Mouse (Mus musculus) embryonic facial prominence, embryonic 12.5 days (tissue): ENCODE measurements at regions not wholly inside any gene's neighbourhood (a gene's known extent, or its start where the extent isn't known, plus 50 kb on each side); places are given as distances from the start of the nearest gene placed in this dataset.

Experiments used
- ATAC-seq: fragments of 200-750 bp; cut with Nextera tagmentation; 2 replicates; pipeline ENCODE4 v1.8.0; 2017; ENCODE audit not compliant: insufficient number of reproducible peaks, insufficient read depth, low FRiP score, low TSS enrichment
- H3K27ac ChIP-seq: fragments of 300-500 bp; sonication (generic); 2 replicates; pipeline ENCODE4 v1.5.1; 2016; ENCODE audit warnings: mild to moderate bottlenecking
- H3K27me3 ChIP-seq: fragments of 300-500 bp; sonication (generic); 2 replicates; pipeline ENCODE4 v1.6.1; 2016; ENCODE audit warnings: mild to moderate bottlenecking, moderate library complexity
- H3K36me3 ChIP-seq: fragments of 300-500 bp; sonication (generic); 2 replicates; pipeline ENCODE4 v1.6.1; 2016; ENCODE audit warnings: mild to moderate bottlenecking
- H3K4me1 ChIP-seq: fragments of 300-500 bp; sonication (generic); 2 replicates; pipeline ENCODE4 v1.6.1; 2016
- H3K4me2 ChIP-seq: fragments of 300-500 bp; sonication (generic); replicated peaks from 2 replicates; pipeline ENCODE4 v1.6.1; 2016; ENCODE audit warnings: mild to moderate bottlenecking, moderate library complexity
- H3K4me3 ChIP-seq: fragments of 300-500 bp; sonication (generic); 2 replicates; pipeline ENCODE4 v1.5.1; 2016; ENCODE audit warnings: mild to moderate bottlenecking
- H3K9ac ChIP-seq: fragments of 300-500 bp; sonication (generic); 2 replicates; pipeline ENCODE4 v1.6.1; 2016; ENCODE audit warnings: mild to moderate bottlenecking, moderate library complexity
- H3K9me3 ChIP-seq: fragments of 300-500 bp; sonication (generic); 2 replicates; pipeline ENCODE4 v1.6.1; 2016; ENCODE audit warnings: mild to moderate bottlenecking, moderate library complexity
- WGBS: fragments of 180-500 bp; shearing (Covaris S2); methylation state at CpG from one replicate; pipeline ENCODE4 v1.1.7; 2016; 5-methylcytosine and 5-hydroxymethylcytosine counted together

- Histone ChIP-seq H3K4me1 (no peaks in the 10 kb centered on the region), H3K9me3 (no peaks in the 10 kb centered on the region), H3K4me2 (no peak overlapping the region), H3K9ac (no peak overlapping the region), H3K36me3 (no peaks in the 10 kb centered on the region), H3K4me3 (no peak overlapping the region), H3K27me3 (no peaks in the 10 kb centered on the region), H3K27ac (no peak overlapping the region)
- no peak for ATAC-seq
Measured at GRCm38 (mm10) chr4:68572521-68572920, 381.7 kb downstream of the Brinp1 start.

- 63% methylated on average over 3 of the region's 3 CpGs for WGBS
- H3K9me3 ChIP-seq, result no peaks in the 10 kb centered on the region
- H3K4me2 ChIP-seq, result no peak overlapping the region
- no peak overlapping the region for H3K27ac ChIP-seq
- no peaks in the 10 kb centered on the region for H3K27me3 ChIP-seq
- no peak for ATAC-seq
- no peak overlapping the region for H3K9ac ChIP-seq
- H3K4me1 ChIP-seq, result no peaks in the 10 kb centered on the region
- no peak overlapping the region for H3K4me3 ChIP-seq
- no peaks in the 10 kb centered on the region for H3K36me3 ChIP-seq
Measured at GRCm38 (mm10) chr4:68536254-68536653, 417.9 kb downstream of the Brinp1 start.

DNA sequence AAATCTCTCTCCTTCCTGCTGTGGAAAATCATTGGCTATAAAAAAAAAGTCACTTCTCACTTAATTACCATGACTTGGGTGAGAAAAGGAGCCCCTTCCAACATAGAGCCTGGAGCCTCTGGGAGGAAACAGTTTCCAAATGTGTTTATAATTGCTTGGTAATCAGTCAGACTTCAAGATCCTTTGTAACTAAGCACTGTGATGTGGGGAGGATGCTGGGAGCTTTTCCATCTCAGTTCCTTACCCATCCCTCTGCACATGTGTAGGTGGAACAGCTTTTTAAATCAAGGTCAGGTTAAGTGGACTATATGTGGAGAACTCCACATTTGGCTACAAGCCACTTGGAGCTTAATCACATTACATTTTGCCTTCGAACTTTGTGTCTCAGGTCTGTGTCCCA lies 418.4 kb downstream of the Brinp1 start:
- H3K4me3 ChIP-seq, result no peak overlapping the region
- WGBS, result 53% methylated on average over 1 of the region's 1 CpGs
- peak; percentile 60; the same call in 1 of the 2 replicates for ATAC-seq

DNA sequence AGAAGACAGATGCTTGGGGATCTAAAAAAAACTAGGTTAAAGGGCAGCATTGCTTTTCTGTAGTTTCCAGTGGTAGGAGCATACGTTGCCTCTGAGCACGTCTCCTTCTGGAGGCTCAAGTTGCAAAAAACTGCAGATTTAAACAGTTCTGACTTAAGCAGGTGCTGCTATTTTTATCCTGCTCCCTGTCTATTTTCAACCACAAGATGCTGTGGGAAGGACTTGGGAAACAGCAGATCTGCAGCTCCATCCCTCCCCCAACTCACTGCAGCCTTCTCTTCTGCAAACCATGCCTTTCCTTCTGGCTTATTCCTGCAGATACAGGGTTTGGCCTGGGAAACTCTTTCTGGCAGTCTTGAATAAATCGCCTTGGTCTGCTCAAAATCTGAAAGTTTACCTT lies 422.1 kb downstream of the Brinp1 start:
- ATAC-seq, result no peak
- WGBS, result 58% methylated on average over 3 of the region's 3 CpGs
- no peaks in the 10 kb centered on the region for H3K4me1 ChIP-seq

More for the DNA sequence above, 418.4 kb downstream of the Brinp1 start:
- Histone ChIP-seq H3K36me3 (no peaks in the 10 kb centered on the region), H3K9ac (no peak overlapping the region), H3K27me3 (no peaks in the 10 kb centered on the region), H3K4me2 (no peak overlapping the region), H3K9me3 (no peaks in the 10 kb centered on the region), H3K27ac (no peak overlapping the region), H3K4me1 (no peaks in the 10 kb centered on the region)

GRCm38 (mm10) chr4:68487993-68488392 lies 466.2 kb downstream of the Brinp1 start:
- H3K9me3 ChIP-seq, result no peaks in the 10 kb centered on the region
- 57% methylated on average over 4 of the region's 4 CpGs for WGBS
- H3K27me3 ChIP-seq, result no peaks in the 10 kb centered on the region
- H3K4me3 ChIP-seq, result no peak overlapping the region
- no peaks in the 10 kb centered on the region for H3K36me3 ChIP-seq
- no peak overlapping the region for H3K27ac ChIP-seq
- H3K9ac ChIP-seq, result no peak overlapping the region
- ATAC-seq, result no peak
- no peak overlapping the region for H3K4me2 ChIP-seq
- H3K4me1 ChIP-seq, result no peaks in the 10 kb centered on the region

More for the DNA sequence above, 422.1 kb downstream of the Brinp1 start:
- no peak overlapping the region for H3K9ac ChIP-seq
- H3K4me3 ChIP-seq, result no peak overlapping the region
- no peaks in the 10 kb centered on the region for H3K36me3 ChIP-seq
- H3K4me2 ChIP-seq, result no peak overlapping the region
- no peaks in the 10 kb centered on the region for H3K27me3 ChIP-seq
- no peaks in the 10 kb centered on the region for H3K9me3 ChIP-seq
- H3K27ac ChIP-seq, result no peak overlapping the region

- 79% methylated on average over 1 of the region's 1 CpGs for WGBS
- no peaks in the 10 kb centered on the region for H3K36me3 ChIP-seq
Measured at GRCm38 (mm10) chr4:68486876-68487275, 467.3 kb downstream of the Brinp1 start.

GRCm38 (mm10) chr4:68461783-68462182 lies 492.4 kb downstream of the Brinp1 start:
- H3K4me2 ChIP-seq, result no peak overlapping the region
- no peaks in the 10 kb centered on the region for H3K36me3 ChIP-seq
- H3K4me3 ChIP-seq, result no peak overlapping the region
- no peaks in the 10 kb centered on the region for H3K4me1 ChIP-seq
- no peak overlapping the region for H3K9ac ChIP-seq
- ATAC-seq, result no peak
- no peak overlapping the region for H3K27ac ChIP-seq
- H3K27me3 ChIP-seq, result no peaks in the 10 kb centered on the region
- H3K9me3 ChIP-seq, result no peaks in the 10 kb centered on the region

More at GRCm38 (mm10) chr4:68486876-68487275, 467.3 kb downstream of the Brinp1 start:
- ATAC-seq, result no peak
- Histone ChIP-seq H3K27ac (no peak overlapping the region), H3K4me3 (no peak overlapping the region), H3K9ac (no peak overlapping the region), H3K27me3 (no peaks in the 10 kb centered on the region), H3K4me1 (no peaks in the 10 kb centered on the region), H3K9me3 (no peaks in the 10 kb centered on the region), H3K4me2 (no peak overlapping the region)

DNA sequence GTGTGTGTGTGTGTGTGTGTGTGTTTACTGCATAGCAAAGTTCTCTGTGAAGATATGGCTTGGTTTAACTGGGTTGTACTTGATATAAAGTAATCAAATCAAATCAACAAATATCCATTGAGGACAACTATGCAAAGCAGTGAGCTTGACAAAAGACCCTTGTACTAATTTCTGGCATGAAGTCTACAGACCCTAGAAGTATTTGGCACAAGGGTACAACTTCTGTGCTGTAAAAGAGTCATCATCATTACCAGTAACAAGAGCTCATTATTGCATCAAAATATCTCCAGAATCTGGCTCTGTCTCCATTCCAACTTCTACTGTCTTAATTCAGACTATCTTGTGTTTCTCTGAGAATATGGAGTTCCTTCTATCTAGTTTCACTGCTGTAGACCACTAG lies 538.2 kb downstream of the Brinp1 start:
- H3K9ac ChIP-seq, result no peak overlapping the region
- no peak overlapping the region for H3K27ac ChIP-seq
- no peaks in the 10 kb centered on the region for H3K36me3 ChIP-seq
- no peaks in the 10 kb centered on the region for H3K4me1 ChIP-seq
- no peaks in the 10 kb centered on the region for H3K27me3 ChIP-seq
- H3K4me2 ChIP-seq, result no peak overlapping the region
- ATAC-seq, result no peak
- H3K9me3 ChIP-seq, result no peaks in the 10 kb centered on the region
- H3K4me3 ChIP-seq, result no peak overlapping the region

- no peak overlapping the region for H3K27ac ChIP-seq
- H3K4me2 ChIP-seq, result no peak overlapping the region
- no peak for ATAC-seq
- H3K27me3 ChIP-seq, result no peaks in the 10 kb centered on the region
- H3K36me3 ChIP-seq, result no peaks in the 10 kb centered on the region
- H3K9ac ChIP-seq, result no peak overlapping the region
- H3K4me1 ChIP-seq, result no peaks in the 10 kb centered on the region
- no peaks in the 10 kb centered on the region for H3K9me3 ChIP-seq
- H3K4me3 ChIP-seq, result no peak overlapping the region
- WGBS, result 91% methylated on average over 2 of the region's 2 CpGs
Measured at GRCm38 (mm10) chr4:68410785-68411184, 543.4 kb downstream of the Brinp1 start.

- no peaks in the 10 kb centered on the region for H3K27me3 ChIP-seq
- H3K27ac ChIP-seq, result no peak overlapping the region
- H3K4me2 ChIP-seq, result no peak overlapping the region
- H3K4me1 ChIP-seq, result no peaks in the 10 kb centered on the region
- WGBS, result 82% methylated on average over 3 of the region's 3 CpGs
- no peaks in the 10 kb centered on the region for H3K9me3 ChIP-seq
- ATAC-seq, result no peak
- H3K9ac ChIP-seq, result no peak overlapping the region
- H3K4me3 ChIP-seq, result no peak overlapping the region
- H3K36me3 ChIP-seq, result no peaks in the 10 kb centered on the region
Measured at GRCm38 (mm10) chr4:68404364-68404763, 549.8 kb downstream of the Brinp1 start.

DNA sequence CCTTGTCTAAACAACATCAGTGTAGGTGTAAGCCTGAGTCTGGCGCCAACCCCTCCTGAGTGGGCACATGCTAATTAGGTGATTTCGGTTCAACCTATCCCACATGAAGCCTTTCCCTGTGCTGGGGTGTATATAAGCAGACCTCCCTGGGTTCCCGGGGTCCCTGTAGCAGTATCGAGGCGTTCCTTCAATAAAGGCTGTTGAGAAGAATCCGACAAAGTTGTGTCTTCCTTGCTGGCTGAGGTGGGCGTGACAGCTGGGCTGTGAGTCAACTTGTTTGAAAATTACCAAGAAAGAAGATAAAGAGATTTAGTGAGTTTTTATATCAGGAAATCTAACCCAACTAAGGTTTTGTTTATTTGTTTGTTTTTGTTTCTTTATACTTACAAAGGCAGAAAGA lies 567.1 kb downstream of the Brinp1 start:
- H3K9ac ChIP-seq, result no peak overlapping the region
- H3K27me3 ChIP-seq, result no peaks in the 10 kb centered on the region
- no peak overlapping the region for H3K27ac ChIP-seq
- H3K9me3 ChIP-seq, result no peaks in the 10 kb centered on the region
- WGBS, result 91% methylated on average over 7 of the region's 7 CpGs
- H3K36me3 ChIP-seq, result no peaks in the 10 kb centered on the region
- no peaks in the 10 kb centered on the region for H3K4me1 ChIP-seq
- ATAC-seq, result no peak
- H3K4me2 ChIP-seq, result no peak overlapping the region
- H3K4me3 ChIP-seq, result no peak overlapping the region

DNA sequence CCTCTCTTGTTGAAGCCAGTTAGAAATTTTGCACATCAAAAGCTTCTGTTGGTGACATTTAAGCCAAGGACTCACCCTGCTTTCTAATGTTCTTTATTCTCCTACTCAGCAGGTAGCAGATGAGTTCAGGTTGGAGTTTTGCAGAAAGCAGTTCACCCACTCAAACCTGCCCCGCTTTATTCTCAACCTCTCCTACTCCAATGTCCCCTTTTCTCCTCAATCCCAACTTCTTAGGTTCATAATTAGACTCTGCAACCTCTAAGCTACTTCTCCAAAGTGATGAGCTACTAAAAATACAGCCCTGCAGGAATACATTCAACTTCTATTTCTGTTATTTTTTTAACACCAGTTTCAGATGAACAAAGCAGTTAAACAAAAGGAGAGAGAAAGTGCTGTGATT lies 572.2 kb downstream of the Brinp1 start:
- Histone ChIP-seq H3K27ac (no peak overlapping the region), H3K4me2 (no peak overlapping the region), H3K4me1 (no peaks in the 10 kb centered on the region), H3K9me3 (no peaks in the 10 kb centered on the region), H3K27me3 (no peaks in the 10 kb centered on the region), H3K4me3 (no peak overlapping the region), H3K9ac (no peak overlapping the region), H3K36me3 (no peaks in the 10 kb centered on the region)
- no peak for ATAC-seq
- 81% methylated on average over 1 of the region's 1 CpGs for WGBS

GRCm38 (mm10) chr4:68367983-68368382 lies 586.2 kb downstream of the Brinp1 start:
- no peak overlapping the region for H3K9ac ChIP-seq
- H3K27ac ChIP-seq, result no peak overlapping the region
- no peaks in the 10 kb centered on the region for H3K27me3 ChIP-seq
- ATAC-seq, result no peak
- no peaks in the 10 kb centered on the region for H3K36me3 ChIP-seq
- H3K4me1 ChIP-seq, result no peaks in the 10 kb centered on the region
- H3K4me2 ChIP-seq, result no peak overlapping the region
- 80% methylated on average over 2 of the region's 2 CpGs for WGBS
- H3K4me3 ChIP-seq, result no peak overlapping the region
- H3K9me3 ChIP-seq, result no peaks in the 10 kb centered on the region
